Mouse (Mus musculus): ENCODE data around the gene Bscl2. TPM values are rescaled to one million over a fixed set of nuclear protein-coding genes. Genes with fewer than 3 reads are reported as not detected.

Bscl2 gene
- polyA plus RNA-seq, 1 experiment from 2014 or later, result 60.1 TPM

Other genes starting within 250 kb of the Bscl2 start
- not detected for gene Slc22a8, start 246.2 kb upstream of the Bscl2 start, polyA plus RNA-seq (2014; fragmentation: Illumina TruSeq; extraction: RNeasy Lipid Tissue Mini Kit (QIAGEN cat#74804); ENCODE audit: insufficient read depth, low read depth, low replicate concordance)
- not detected for gene Slc22a6, start 219.4 kb upstream of the Bscl2 start, polyA plus RNA-seq (2014; fragmentation: Illumina TruSeq; extraction: RNeasy Lipid Tissue Mini Kit (QIAGEN cat#74804); ENCODE audit: insufficient read depth, low read depth, low replicate concordance)
- gene Chrm1, start 173.7 kb upstream of the Bscl2 start, polyA plus RNA-seq (2014; fragmentation: Illumina TruSeq; extraction: RNeasy Lipid Tissue Mini Kit (QIAGEN cat#74804); ENCODE audit: insufficient read depth, low read depth, low replicate concordance), result 0.19 TPM
- 184 TPM for gene Slc3a2, start 114.1 kb upstream of the Bscl2 start, polyA plus RNA-seq (2014; fragmentation: Illumina TruSeq; extraction: RNeasy Lipid Tissue Mini Kit (QIAGEN cat#74804); ENCODE audit: insufficient read depth, low read depth, low replicate concordance)
- 29.3 TPM for gene Wdr74, start 101.6 kb upstream of the Bscl2 start, polyA plus RNA-seq (2014; fragmentation: Illumina TruSeq; extraction: RNeasy Lipid Tissue Mini Kit (QIAGEN cat#74804); ENCODE audit: insufficient read depth, low read depth, low replicate concordance)
- not detected for gene 1700092M07Rik, start 96.7 kb upstream of the Bscl2 start, polyA plus RNA-seq (2014; fragmentation: Illumina TruSeq; extraction: RNeasy Lipid Tissue Mini Kit (QIAGEN cat#74804); ENCODE audit: insufficient read depth, low read depth, low replicate concordance)
- gene Stx5a, start 96.1 kb upstream of the Bscl2 start, polyA plus RNA-seq (2014; fragmentation: Illumina TruSeq; extraction: RNeasy Lipid Tissue Mini Kit (QIAGEN cat#74804); ENCODE audit: insufficient read depth, low read depth, low replicate concordance), result 52.5 TPM
- gene Nxf1, start 80.4 kb upstream of the Bscl2 start, polyA plus RNA-seq (2014; fragmentation: Illumina TruSeq; extraction: RNeasy Lipid Tissue Mini Kit (QIAGEN cat#74804); ENCODE audit: insufficient read depth, low read depth, low replicate concordance), result 135 TPM
- 124 TPM for gene Tmem223, start 66.5 kb upstream of the Bscl2 start, polyA plus RNA-seq (2014; fragmentation: Illumina TruSeq; extraction: RNeasy Lipid Tissue Mini Kit (QIAGEN cat#74804); ENCODE audit: insufficient read depth, low read depth, low replicate concordance)
- gene Tmem179b, start 63.0 kb upstream of the Bscl2 start, polyA plus RNA-seq (2014; fragmentation: Illumina TruSeq; extraction: RNeasy Lipid Tissue Mini Kit (QIAGEN cat#74804); ENCODE audit: insufficient read depth, low read depth, low replicate concordance), result 59.3 TPM
- 4.5 TPM for gene Taf6l, start 51.0 kb upstream of the Bscl2 start, polyA plus RNA-seq (2014; fragmentation: Illumina TruSeq; extraction: RNeasy Lipid Tissue Mini Kit (QIAGEN cat#74804); ENCODE audit: insufficient read depth, low read depth, low replicate concordance)
- 97.1 TPM for gene Polr2g, start 38.9 kb upstream of the Bscl2 start, polyA plus RNA-seq (2014; fragmentation: Illumina TruSeq; extraction: RNeasy Lipid Tissue Mini Kit (QIAGEN cat#74804); ENCODE audit: insufficient read depth, low read depth, low replicate concordance)
- 1.6 TPM for gene Zbtb3, start 34.9 kb upstream of the Bscl2 start, polyA plus RNA-seq (2014; fragmentation: Illumina TruSeq; extraction: RNeasy Lipid Tissue Mini Kit (QIAGEN cat#74804); ENCODE audit: insufficient read depth, low read depth, low replicate concordance)
- 10.6 TPM for gene Ttc9c, start 18.1 kb upstream of the Bscl2 start, polyA plus RNA-seq (2014; fragmentation: Illumina TruSeq; extraction: RNeasy Lipid Tissue Mini Kit (QIAGEN cat#74804); ENCODE audit: insufficient read depth, low read depth, low replicate concordance)
- 37.3 TPM for gene Hnrnpul2, start 17.5 kb upstream of the Bscl2 start, polyA plus RNA-seq (2014; fragmentation: Illumina TruSeq; extraction: RNeasy Lipid Tissue Mini Kit (QIAGEN cat#74804); ENCODE audit: insufficient read depth, low read depth, low replicate concordance)
- not detected for gene AC129217.1, start 7.7 kb upstream of the Bscl2 start, polyA plus RNA-seq (2014; fragmentation: Illumina TruSeq; extraction: RNeasy Lipid Tissue Mini Kit (QIAGEN cat#74804); ENCODE audit: insufficient read depth, low read depth, low replicate concordance)
- not detected for gene Gng3, start 1.7 kb downstream of the Bscl2 start, polyA plus RNA-seq (2014; fragmentation: Illumina TruSeq; extraction: RNeasy Lipid Tissue Mini Kit (QIAGEN cat#74804); ENCODE audit: insufficient read depth, low read depth, low replicate concordance)
- 1.6 TPM for gene Lrrn4cl, start 13.3 kb downstream of the Bscl2 start, polyA plus RNA-seq (2014; fragmentation: Illumina TruSeq; extraction: RNeasy Lipid Tissue Mini Kit (QIAGEN cat#74804); ENCODE audit: insufficient read depth, low read depth, low replicate concordance)
- 167 TPM for gene Ubxn1, start 34.0 kb downstream of the Bscl2 start, polyA plus RNA-seq (2014; fragmentation: Illumina TruSeq; extraction: RNeasy Lipid Tissue Mini Kit (QIAGEN cat#74804); ENCODE audit: insufficient read depth, low read depth, low replicate concordance)
- gene Uqcc3, start 43.5 kb downstream of the Bscl2 start, polyA plus RNA-seq (2014; fragmentation: Illumina TruSeq; extraction: RNeasy Lipid Tissue Mini Kit (QIAGEN cat#74804); ENCODE audit: insufficient read depth, low read depth, low replicate concordance), result 59.1 TPM
- 19.9 TPM for gene Lbhd1, start 46.3 kb downstream of the Bscl2 start, polyA plus RNA-seq (2014; fragmentation: Illumina TruSeq; extraction: RNeasy Lipid Tissue Mini Kit (QIAGEN cat#74804); ENCODE audit: insufficient read depth, low read depth, low replicate concordance)
- not detected for gene Gm49403, start 46.5 kb downstream of the Bscl2 start, polyA plus RNA-seq (2014; fragmentation: Illumina TruSeq; extraction: RNeasy Lipid Tissue Mini Kit (QIAGEN cat#74804); ENCODE audit: insufficient read depth, low read depth, low replicate concordance)
- 54.1 TPM for gene 1810009A15Rik, start 51.4 kb downstream of the Bscl2 start, polyA plus RNA-seq (2014; fragmentation: Illumina TruSeq; extraction: RNeasy Lipid Tissue Mini Kit (QIAGEN cat#74804); ENCODE audit: insufficient read depth, low read depth, low replicate concordance)
- not detected for gene Gm49416, start 51.5 kb downstream of the Bscl2 start, polyA plus RNA-seq (2014; fragmentation: Illumina TruSeq; extraction: RNeasy Lipid Tissue Mini Kit (QIAGEN cat#74804); ENCODE audit: insufficient read depth, low read depth, low replicate concordance)
- 8.7 TPM for gene Ints5, start 55.5 kb downstream of the Bscl2 start, polyA plus RNA-seq (2014; fragmentation: Illumina TruSeq; extraction: RNeasy Lipid Tissue Mini Kit (QIAGEN cat#74804); ENCODE audit: insufficient read depth, low read depth, low replicate concordance)
- 51.6 TPM for gene Ganab, start 60.6 kb downstream of the Bscl2 start, polyA plus RNA-seq (2014; fragmentation: Illumina TruSeq; extraction: RNeasy Lipid Tissue Mini Kit (QIAGEN cat#74804); ENCODE audit: insufficient read depth, low read depth, low replicate concordance)
- 54.5 TPM for gene B3gat3, start 82.9 kb downstream of the Bscl2 start, polyA plus RNA-seq (2014; fragmentation: Illumina TruSeq; extraction: RNeasy Lipid Tissue Mini Kit (QIAGEN cat#74804); ENCODE audit: insufficient read depth, low read depth, low replicate concordance)
- gene Rom1, start 91.9 kb downstream of the Bscl2 start, polyA plus RNA-seq (2014; fragmentation: Illumina TruSeq; extraction: RNeasy Lipid Tissue Mini Kit (QIAGEN cat#74804); ENCODE audit: insufficient read depth, low read depth, low replicate concordance), result 6.0 TPM
- gene Eml3, start 92.1 kb downstream of the Bscl2 start, polyA plus RNA-seq (2014; fragmentation: Illumina TruSeq; extraction: RNeasy Lipid Tissue Mini Kit (QIAGEN cat#74804); ENCODE audit: insufficient read depth, low read depth, low replicate concordance), result 17.3 TPM
- gene Mta2, start 104.4 kb downstream of the Bscl2 start, polyA plus RNA-seq (2014; fragmentation: Illumina TruSeq; extraction: RNeasy Lipid Tissue Mini Kit (QIAGEN cat#74804); ENCODE audit: insufficient read depth, low read depth, low replicate concordance), result 43.6 TPM
- gene Tut1, start 116.4 kb downstream of the Bscl2 start, polyA plus RNA-seq (2014; fragmentation: Illumina TruSeq; extraction: RNeasy Lipid Tissue Mini Kit (QIAGEN cat#74804); ENCODE audit: insufficient read depth, low read depth, low replicate concordance), result 8.5 TPM
- 297 TPM for gene Eef1g, start 129.6 kb downstream of the Bscl2 start, polyA plus RNA-seq (2014; fragmentation: Illumina TruSeq; extraction: RNeasy Lipid Tissue Mini Kit (QIAGEN cat#74804); ENCODE audit: insufficient read depth, low read depth, low replicate concordance)
- 67.3 TPM for gene Ahnak, start 151.8 kb downstream of the Bscl2 start, polyA plus RNA-seq (2014; fragmentation: Illumina TruSeq; extraction: RNeasy Lipid Tissue Mini Kit (QIAGEN cat#74804); ENCODE audit: insufficient read depth, low read depth, low replicate concordance)

Measured in lung, adult 10 weeks (tissue).